Mouse (Mus musculus) stomach, embryonic 16.5 days (tissue): ENCODE measurements around the gene Sbno1. TPM values are rescaled to one million over a fixed set of nuclear protein-coding genes. Genes with fewer than 3 reads are reported as not detected.
"Not testable (repeated sequence)": the region's sequence is repeated elsewhere in the genome, so short reads cannot be mapped to it uniquely, and the experiment has no call there.

Experiments used
- ATAC-seq: fragments of 200-750 bp; cut with Nextera tagmentation; 2 replicates; pipeline ENCODE4 v1.8.0; 2017; ENCODE audit warnings: moderate number of reproducible peaks, moderate TSS enrichment; ENCODE audit not compliant: insufficient read depth, low FRiP score
- H3K27ac ChIP-seq: fragments of 300-500 bp; sonication (generic); 2 replicates; pipeline ENCODE4 v1.5.1; 2014; ENCODE audit warnings: low read length
- H3K27me3 ChIP-seq: fragments of 300-500 bp; sonication (generic); 2 replicates; pipeline ENCODE4 v1.6.1; 2014; ENCODE audit warnings: low read length, control low read depth, mixed read lengths; ENCODE audit not compliant: control insufficient read depth, insufficient read depth
- H3K36me3 ChIP-seq: fragments of 300-500 bp; sonication (generic); 2 replicates; pipeline ENCODE4 v1.6.1; 2014; ENCODE audit warnings: low read length; ENCODE audit not compliant: control insufficient read depth, insufficient read depth
- H3K4me1 ChIP-seq: fragments of 300-500 bp; sonication (generic); 2 replicates; pipeline ENCODE4 v1.6.1; 2014; ENCODE audit warnings: low read length, control low read depth, mixed read lengths; ENCODE audit not compliant: control insufficient read depth, insufficient read depth
- H3K4me2 ChIP-seq: fragments of 300-500 bp; sonication (generic); 2 replicates; pipeline ENCODE4 v1.6.1; 2014; ENCODE audit warnings: low read depth, low read length, mixed read lengths
- H3K4me3 ChIP-seq: fragments of 300-500 bp; sonication (generic); replicated peaks from 2 replicates; pipeline ENCODE4 v1.5.1; 2014; ENCODE audit warnings: mild to moderate bottlenecking, low read length
- H3K9ac ChIP-seq: fragments of 300-500 bp; sonication (generic); 2 replicates; pipeline ENCODE4 v1.6.1; 2014; ENCODE audit warnings: low read length
- H3K9me3 ChIP-seq: fragments of 300-500 bp; sonication (generic); replicated peaks from 2 replicates; pipeline ENCODE4 v1.6.1; 2016; ENCODE audit warnings: low read length, control low read depth; ENCODE audit not compliant: control insufficient read depth
- WGBS: fragments of 180-500 bp; shearing (Covaris S2); extraction: QIAGEN DNeasy Blood & Tissue Kit; methylation state at CpG from one replicate; pipeline ENCODE4 v1.1.7; 2014; 5-methylcytosine and 5-hydroxymethylcytosine counted together
- polyA plus RNA-seq: library from polyadenylated mRNA; unstranded; fragments of >200 nt; fragmentation: Nextera tagmentation; extraction: Ambion mirVana; gene quantifications from 2 replicates; pipeline ENCODE4 v1.2.1, GENCODE M21; 2015

Gene Sbno1
- polyA plus RNA-seq, 1 experiment from 2014 or later, result 70.4 TPM

DNA sequence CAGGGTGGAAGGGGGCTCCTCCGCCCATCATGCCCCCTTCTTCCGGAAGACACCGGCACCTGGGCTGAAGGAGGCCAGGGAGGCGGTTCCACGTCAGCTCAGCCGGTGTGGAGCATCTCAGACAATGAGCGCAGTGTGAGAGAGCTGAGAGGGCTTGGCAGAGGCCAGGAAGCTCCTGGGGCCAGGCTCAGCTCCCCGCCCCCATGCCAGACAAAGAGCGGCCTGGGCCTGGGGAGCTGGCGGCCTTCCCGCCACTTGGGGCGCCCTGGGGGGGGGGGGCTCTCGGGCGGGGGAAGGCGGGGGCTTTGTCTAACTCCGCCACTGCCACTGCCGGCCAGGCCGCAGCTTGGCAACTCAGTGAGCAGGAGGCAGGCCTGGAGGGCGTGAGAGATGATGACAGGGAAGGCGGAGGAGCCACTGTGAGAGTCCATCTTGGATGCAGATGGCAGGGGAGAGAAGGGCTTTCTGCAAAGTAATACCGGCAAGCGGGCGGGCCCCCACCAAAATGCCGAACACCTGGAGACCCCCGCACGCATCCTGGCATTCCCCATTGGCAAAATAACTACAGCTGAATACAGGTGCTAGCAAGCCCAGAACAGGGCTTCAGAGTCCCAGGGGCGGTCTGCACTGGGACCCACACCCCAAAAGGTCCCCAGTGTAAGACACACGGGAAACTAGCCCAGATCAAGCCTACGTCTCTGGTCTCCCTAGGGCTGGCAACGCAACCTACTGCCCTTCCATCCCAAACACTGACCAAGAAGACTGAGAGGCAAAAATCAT, 73.5 kb downstream of the Sbno1 start:
- Histone ChIP-seq H3K9me3 (no peaks in the 10 kb centered on the region), H3K36me3 (peaks cover 12% of the 10 kb centered on the region; the same call in 1 of the 2 replicates), H3K4me3 (peak overlapping the region; percentile 88), H3K9ac (peak overlapping the region; percentile 100), H3K27me3 (no peaks in the 10 kb centered on the region), H3K4me1 (peaks cover 23% of the 10 kb centered on the region), H3K4me2 (peak overlapping the region; percentile 93), H3K27ac (peak overlapping the region; percentile 97)
- under 1% methylated on average over 30 of the region's 30 CpGs for WGBS
- ATAC-seq, result peak; percentile 86

DNA sequence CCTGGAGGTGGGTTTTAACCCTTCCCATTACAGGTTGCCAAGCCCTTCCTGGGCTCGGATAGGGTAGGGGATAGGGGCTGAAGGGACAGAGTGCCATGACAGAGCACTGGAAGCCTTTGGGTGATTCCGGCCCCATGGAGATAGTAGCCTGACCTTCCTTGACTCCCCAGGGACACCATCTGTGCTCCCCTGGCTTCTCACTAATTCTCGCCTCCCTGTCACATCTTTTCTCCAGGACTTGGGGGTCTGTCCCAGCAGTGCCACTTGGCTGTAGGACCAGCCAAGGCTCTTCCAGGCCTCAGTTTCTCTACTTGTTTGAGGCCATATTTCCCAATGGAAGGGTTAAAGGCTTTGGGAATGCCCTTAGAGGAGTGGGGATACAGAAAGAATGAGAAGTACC, 74.2 kb downstream of the Sbno1 start:
- H3K9me3 ChIP-seq, result no peaks in the 10 kb centered on the region
- peak overlapping the region; percentile 88 for H3K4me3 ChIP-seq
- no peaks in the 10 kb centered on the region for H3K27me3 ChIP-seq
- H3K27ac ChIP-seq, result peak overlapping the region; percentile 97
- WGBS, result 47% methylated on average over 3 of the region's 3 CpGs
- H3K4me2 ChIP-seq, result peak overlapping the region; percentile 93
- peaks cover 23% of the 10 kb centered on the region for H3K4me1 ChIP-seq
- H3K9ac ChIP-seq, result peak overlapping the region; percentile 100
- ATAC-seq, result no peak
- H3K36me3 ChIP-seq, result peaks cover 17% of the 10 kb centered on the region; the same call in 1 of the 2 replicates

DNA sequence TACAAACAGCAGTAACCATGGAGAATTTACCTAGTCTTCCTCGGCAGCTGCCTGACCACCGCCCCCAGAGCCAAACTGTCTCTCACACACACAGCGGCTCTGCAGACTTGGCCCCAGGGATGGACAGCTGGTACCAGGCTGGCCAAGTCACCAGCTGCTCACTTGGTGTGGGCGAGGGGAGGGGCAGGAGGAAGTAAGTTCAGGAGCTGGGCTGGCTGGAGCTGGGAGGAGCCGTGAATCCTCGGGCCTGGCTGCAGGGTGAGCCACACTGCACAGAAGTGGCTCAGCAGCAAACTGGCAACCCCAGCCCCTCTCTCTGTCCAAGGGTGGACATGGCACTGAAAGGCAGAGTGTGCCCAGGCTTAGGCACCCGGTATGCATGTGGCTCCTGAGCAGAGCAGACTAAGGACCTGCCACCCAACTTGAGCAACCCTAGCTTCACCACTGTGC, 74.7 kb downstream of the Sbno1 start:
- peaks cover 23% of the 10 kb centered on the region for H3K4me1 ChIP-seq
- no peaks in the 10 kb centered on the region for H3K9me3 ChIP-seq
- peak overlapping the region; percentile 93 for H3K4me2 ChIP-seq
- peak overlapping the region; percentile 97 for H3K27ac ChIP-seq
- peak overlapping the region; percentile 100 for H3K9ac ChIP-seq
- H3K27me3 ChIP-seq, result no peaks in the 10 kb centered on the region
- H3K4me3 ChIP-seq, result peak overlapping the region; percentile 88
- 17% methylated on average over 7 of the region's 7 CpGs for WGBS
- ATAC-seq, result peak; percentile 44
- peaks cover 22% of the 10 kb centered on the region; the same call in 1 of the 2 replicates for H3K36me3 ChIP-seq

GRCm38 (mm10) chr5:124350350-124350749, 75.5 kb downstream of the Sbno1 start:
- Histone ChIP-seq H3K4me3 (no peak overlapping the region), H3K36me3 (peaks cover 22% of the 10 kb centered on the region; the same call in 1 of the 2 replicates), H3K4me1 (peaks cover 23% of the 10 kb centered on the region), H3K9me3 (no peaks in the 10 kb centered on the region), H3K27ac (peak overlapping the region; percentile 97; the same call in 1 of the 2 replicates), H3K4me2 (no peak overlapping the region), H3K27me3 (no peaks in the 10 kb centered on the region), H3K9ac (peak overlapping the region; percentile 100)
- 85% methylated on average over 2 of the region's 2 CpGs for WGBS
- no peak for ATAC-seq

DNA sequence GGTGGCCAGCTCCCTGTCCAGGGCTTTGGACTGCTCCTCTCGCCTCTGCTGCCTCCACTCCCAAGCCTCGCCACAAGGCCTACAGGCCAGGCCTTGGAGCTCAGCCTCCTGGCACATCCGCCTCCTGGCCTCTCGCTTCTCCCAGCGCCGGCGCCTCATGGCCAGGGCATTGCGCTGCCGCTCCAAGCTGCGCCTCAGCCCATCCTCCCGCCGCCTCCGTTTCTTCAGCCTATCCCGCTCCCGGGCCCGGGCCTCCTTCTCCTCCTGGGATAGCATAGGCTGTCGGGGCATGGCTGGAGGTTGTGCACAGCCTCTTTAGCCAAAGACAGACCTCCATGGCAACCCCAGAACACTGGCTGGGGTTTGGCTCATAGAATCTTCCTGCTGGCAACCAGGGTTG, 76.6 kb downstream of the Sbno1 start:
- 92% methylated on average over 17 of the region's 17 CpGs for WGBS

DNA sequence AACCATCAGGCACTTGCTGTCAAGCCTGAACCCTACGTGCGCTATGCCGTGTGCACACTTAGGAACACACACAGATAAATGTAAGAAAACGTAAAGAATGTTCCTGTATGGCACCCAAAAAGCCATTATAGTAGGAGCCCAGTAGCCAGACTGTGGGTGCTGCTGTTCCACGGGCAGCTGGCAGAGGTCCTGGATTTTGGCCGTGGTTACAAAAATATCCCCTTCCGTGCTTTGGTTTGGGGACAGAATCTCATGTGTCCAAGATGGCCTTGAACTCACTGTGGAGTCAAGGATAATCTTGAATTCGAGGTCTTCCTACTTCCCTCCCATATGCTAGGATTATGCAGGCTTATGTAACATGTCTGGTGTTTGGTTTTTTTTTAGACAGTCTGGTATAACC, 82.9 kb downstream of the Sbno1 start:
- WGBS, result 75% methylated on average over 8 of the region's 8 CpGs
- ATAC-seq, result no peak

More for the DNA sequence above, 76.6 kb downstream of the Sbno1 start:
- H3K4me2 ChIP-seq, result no peak overlapping the region
- ATAC-seq, result no peak
- no peak overlapping the region for H3K27ac ChIP-seq
- no peaks in the 10 kb centered on the region for H3K9me3 ChIP-seq
- H3K4me3 ChIP-seq, result no peak overlapping the region
- H3K9ac ChIP-seq, result no peak overlapping the region
- peaks cover 24% of the 10 kb centered on the region; the same call in 1 of the 2 replicates for H3K36me3 ChIP-seq
- peaks cover 23% of the 10 kb centered on the region for H3K4me1 ChIP-seq
- H3K27me3 ChIP-seq, result no peaks in the 10 kb centered on the region

GRCm38 (mm10) chr5:124341753-124342339, 84.0 kb downstream of the Sbno1 start:
- H3K4me1 ChIP-seq, result peaks cover 17% of the 10 kb centered on the region
- not testable (repeated sequence) for H3K27ac ChIP-seq, H3K4me3 ChIP-seq, ATAC-seq, H3K9me3 ChIP-seq, H3K9ac ChIP-seq, H3K4me2 ChIP-seq, H3K27me3 ChIP-seq
- H3K36me3 ChIP-seq, result 0 out of 2 replicates have a peak, but pooled peaks cover 11% of the 10 kb centered on the region
- 62% methylated on average over 6 of the region's 6 CpGs for WGBS

More for the DNA sequence above, 82.9 kb downstream of the Sbno1 start:
- H3K4me1 ChIP-seq, result peaks cover 12% of the 10 kb centered on the region
- H3K27me3 ChIP-seq, result no peaks in the 10 kb centered on the region
- H3K4me2 ChIP-seq, result no peak overlapping the region
- no peaks in the 10 kb centered on the region for H3K9me3 ChIP-seq
- H3K9ac ChIP-seq, result no peak overlapping the region
- no peak overlapping the region for H3K4me3 ChIP-seq
- H3K36me3 ChIP-seq, result peaks cover 14% of the 10 kb centered on the region; the same call in 1 of the 2 replicates
- no peak overlapping the region for H3K27ac ChIP-seq

DNA sequence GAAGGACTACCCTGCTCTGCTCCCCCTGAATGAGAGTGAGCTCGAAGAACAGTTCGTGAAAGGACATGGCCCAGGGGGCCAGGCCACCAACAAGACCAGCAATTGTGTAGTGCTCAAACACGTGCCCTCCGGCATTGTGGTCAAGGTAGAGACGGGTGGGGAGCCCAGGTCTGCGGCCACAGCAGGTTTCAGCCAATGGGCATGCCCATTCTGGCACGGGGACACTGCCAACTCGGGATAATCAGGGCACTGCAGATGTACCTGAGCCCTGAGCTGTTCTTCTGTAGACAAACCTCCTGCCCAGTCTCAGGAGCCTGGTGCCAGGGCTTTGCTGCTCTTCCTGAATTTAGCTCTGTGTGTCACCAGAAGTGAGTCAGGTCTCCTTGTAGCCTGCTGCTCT, 87.0 kb downstream of the Sbno1 start:
- H3K27me3 ChIP-seq, result no peaks in the 10 kb centered on the region
- 90% methylated on average over 8 of the region's 8 CpGs for WGBS
- H3K4me1 ChIP-seq, result peaks cover 17% of the 10 kb centered on the region
- H3K9me3 ChIP-seq, result no peaks in the 10 kb centered on the region
- H3K4me2 ChIP-seq, result no peak overlapping the region
- H3K27ac ChIP-seq, result no peak overlapping the region; the same call in 1 of the 2 replicates
- no peak overlapping the region for H3K9ac ChIP-seq
- H3K4me3 ChIP-seq, result no peak overlapping the region
- no peaks in the 10 kb centered on the region for H3K36me3 ChIP-seq
- ATAC-seq, result no peak

- no peak overlapping the region for H3K4me2 ChIP-seq
- no peak overlapping the region for H3K9ac ChIP-seq
- no peak for ATAC-seq
- no peaks in the 10 kb centered on the region for H3K36me3 ChIP-seq
- no peaks in the 10 kb centered on the region for H3K27me3 ChIP-seq
- 36% methylated on average over 9 of the region's 9 CpGs for WGBS
- no peaks in the 10 kb centered on the region for H3K9me3 ChIP-seq
- peak overlapping the region; percentile 39; the same call in 1 of the 2 replicates for H3K27ac ChIP-seq
- peaks cover 17% of the 10 kb centered on the region for H3K4me1 ChIP-seq
- no peak overlapping the region for H3K4me3 ChIP-seq
Measured at GRCm38 (mm10) chr5:124337909-124338308, 87.9 kb downstream of the Sbno1 start.
